Mouse (Mus musculus): ENCODE measurements around the gene Unc45b. TPM values are rescaled to one million over a fixed set of nuclear protein-coding genes. Genes with fewer than 3 reads are reported as not detected.
"Not testable (repeated sequence)": the region's sequence is repeated elsewhere in the genome, so short reads cannot be mapped to it uniquely, and the experiment has no call there.

Gene Unc45b
- polyA plus RNA-seq, 1 experiment from 2014 or later = 0.32 TPM

DNA sequence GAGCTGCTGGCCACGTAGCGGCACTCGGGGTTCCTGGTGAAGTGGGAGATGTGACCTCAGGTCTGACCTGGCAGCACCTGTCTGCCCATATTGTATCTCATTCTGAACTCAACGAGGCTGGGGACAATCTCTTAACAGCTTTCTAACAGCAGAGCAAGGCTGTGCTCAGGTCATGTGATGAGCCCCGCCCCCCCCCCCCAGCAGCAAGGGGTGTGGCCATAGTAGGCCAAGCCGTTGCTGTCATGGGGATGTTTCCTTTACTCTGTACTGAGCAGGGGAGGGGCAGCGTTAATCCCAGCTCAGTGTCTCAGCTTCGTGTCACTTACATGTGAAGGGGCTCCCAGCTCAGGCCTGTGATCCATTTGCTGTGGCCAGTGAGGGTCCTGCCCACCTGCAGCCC is 5.4 kb upstream of the Unc45b start:
- no peaks in the 10 kb centered on the region for H3K9me3 ChIP-seq
- no peak for DNase-seq (ENCODE audit: low spot score)
- peaks cover 12% of the 10 kb centered on the region for H3K4me1 ChIP-seq
- H3K27ac ChIP-seq (replicated peaks) = no peak overlapping the region
- H3K27me3 ChIP-seq (replicated peaks; ENCODE audit: low read depth, poor library complexity, severe bottlenecking) = 0 out of 2 replicates have a peak, but pooled peaks cover 6% of the 10 kb centered on the region
- peaks cover 72% of the 10 kb centered on the region for H3K36me3 ChIP-seq (replicated peaks)
- WGBS = 68% methylated on average over 8 of the region's 8 CpGs
- H3K4me3 ChIP-seq = no peak overlapping the region

DNA sequence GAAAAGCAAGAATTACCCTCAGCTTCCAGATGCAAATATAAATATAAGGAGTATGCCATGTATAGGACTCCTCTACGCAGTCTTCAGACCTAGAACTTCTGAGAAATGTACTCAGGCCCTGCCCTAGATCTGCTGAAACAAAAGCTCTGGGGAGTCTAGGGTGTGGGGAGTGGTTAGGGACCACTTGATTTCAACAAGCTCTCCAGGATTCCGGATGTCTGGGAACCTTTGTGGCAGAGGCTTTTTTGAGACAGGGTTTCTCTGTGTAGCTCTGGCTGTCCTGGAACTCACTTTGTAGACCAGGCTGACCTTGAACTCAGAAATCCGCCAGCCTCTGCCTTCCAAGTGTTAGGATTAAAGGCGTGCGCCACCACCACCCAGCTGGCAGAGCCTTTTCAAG is 4.5 kb upstream of the Unc45b start:
- Histone ChIP-seq H3K36me3 (replicated peaks) (peaks cover 63% of the 10 kb centered on the region), H3K4me1 (peaks cover 12% of the 10 kb centered on the region), H3K27me3 (replicated peaks; ENCODE audit: low read depth, poor library complexity, severe bottlenecking) (peaks cover 13% of the 10 kb centered on the region; the same call in 1 of the 2 replicates), H3K27ac (replicated peaks) (no peak overlapping the region), H3K9me3 (no peaks in the 10 kb centered on the region), H3K4me3 (no peak overlapping the region)
- DNase-seq (ENCODE audit: low spot score) = no peak
- WGBS = 91% methylated on average over 5 of the region's 5 CpGs

DNA sequence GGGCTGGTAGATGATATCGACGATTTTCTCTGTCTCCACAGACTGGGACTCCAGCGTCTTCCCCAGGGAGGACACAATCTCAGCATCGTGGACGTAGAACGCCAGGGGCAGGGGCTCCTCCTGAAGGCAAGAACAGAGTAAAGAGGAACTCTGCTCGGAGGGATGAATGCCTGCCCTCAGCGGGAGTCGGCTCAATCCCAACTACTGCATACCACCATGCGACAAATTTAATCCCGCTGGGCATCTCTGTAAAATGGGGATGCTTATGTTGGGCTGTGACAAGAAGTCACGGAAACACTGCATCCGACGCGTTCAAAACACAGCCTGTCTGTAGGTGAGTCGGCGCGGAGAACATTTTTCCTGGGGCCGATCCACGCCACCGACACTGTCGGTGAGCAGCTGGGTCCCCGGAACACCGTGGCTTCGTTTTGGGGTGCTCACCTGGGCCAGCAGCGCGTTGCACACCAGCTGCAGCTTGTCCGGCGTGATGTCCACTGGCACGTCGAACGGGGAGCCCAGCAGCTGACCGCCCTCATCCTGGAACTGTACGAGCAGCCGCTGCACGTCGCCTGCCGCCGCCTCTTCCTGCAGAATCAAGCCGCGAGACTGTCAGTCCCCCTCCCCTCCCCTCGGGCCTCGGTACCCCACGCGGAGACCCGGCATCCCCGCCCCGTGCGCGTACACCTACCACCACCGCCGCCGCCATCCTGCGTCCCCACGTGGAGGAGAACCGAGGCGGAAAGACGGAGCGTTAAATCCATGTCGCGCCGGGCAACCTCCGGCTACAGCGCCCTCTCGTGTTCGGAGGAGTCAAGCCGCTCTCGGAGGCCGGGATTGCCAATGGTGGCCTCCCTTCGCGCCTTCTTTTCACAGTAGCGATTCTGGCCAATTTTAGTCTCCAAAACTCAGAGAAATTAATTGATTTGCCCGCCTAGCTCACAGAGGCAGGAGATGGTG is 2.4 kb upstream of the Unc45b start, which contains the start of gene Nle1:
TSS of gene Nle1 (minus strand) at position 761 of the 957 bp plus-strand sequence.
- Histone ChIP-seq H3K36me3 (replicated peaks) (peaks cover 42% of the 10 kb centered on the region), H3K9me3 (no peaks in the 10 kb centered on the region), H3K4me3 (peak within 1 kb of the TSS; percentile 90), H3K27me3 (replicated peaks; ENCODE audit: low read depth, poor library complexity, severe bottlenecking) (peaks cover 29% of the 10 kb centered on the region), H3K27ac (replicated peaks) (peak within 1 kb of the TSS; percentile 86), H3K4me1 (peaks cover 12% of the 10 kb centered on the region)
- peak; percentile 94 for DNase-seq (ENCODE audit: low spot score)
- 2% methylated on average over 73 of the region's 73 CpGs for WGBS

DNA sequence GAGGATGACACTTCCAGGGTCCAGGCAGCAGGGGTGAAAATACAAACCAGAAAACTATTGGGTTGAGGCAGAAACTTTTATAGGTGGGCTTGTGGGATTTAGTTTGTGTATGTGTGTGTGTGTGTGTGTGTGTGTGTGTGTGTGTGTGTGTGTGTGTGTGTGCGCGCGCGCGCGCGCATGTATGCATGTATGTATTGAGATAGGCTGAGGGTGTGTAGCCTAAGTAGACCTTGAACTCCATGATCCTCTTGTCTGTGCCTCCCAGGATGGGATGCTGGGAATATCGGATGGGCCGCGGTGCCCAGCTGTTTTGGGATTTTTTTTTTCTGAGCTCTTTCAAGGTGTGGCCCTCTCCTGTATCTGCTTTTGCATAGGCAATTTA is 1.8 kb upstream of the Unc45b start:
- no peak for DNase-seq (ENCODE audit: low spot score)
- Histone ChIP-seq H3K27ac (replicated peaks) (peak overlapping the region; percentile 86), H3K27me3 (replicated peaks; ENCODE audit: low read depth, poor library complexity, severe bottlenecking) (peaks cover 35% of the 10 kb centered on the region), H3K4me1 (peaks cover 12% of the 10 kb centered on the region), H3K36me3 (replicated peaks) (peaks cover 35% of the 10 kb centered on the region), H3K9me3 (no peaks in the 10 kb centered on the region), H3K4me3 (peak overlapping the region; percentile 90)
- 50% methylated on average over 10 of the region's 10 CpGs for WGBS

DNA sequence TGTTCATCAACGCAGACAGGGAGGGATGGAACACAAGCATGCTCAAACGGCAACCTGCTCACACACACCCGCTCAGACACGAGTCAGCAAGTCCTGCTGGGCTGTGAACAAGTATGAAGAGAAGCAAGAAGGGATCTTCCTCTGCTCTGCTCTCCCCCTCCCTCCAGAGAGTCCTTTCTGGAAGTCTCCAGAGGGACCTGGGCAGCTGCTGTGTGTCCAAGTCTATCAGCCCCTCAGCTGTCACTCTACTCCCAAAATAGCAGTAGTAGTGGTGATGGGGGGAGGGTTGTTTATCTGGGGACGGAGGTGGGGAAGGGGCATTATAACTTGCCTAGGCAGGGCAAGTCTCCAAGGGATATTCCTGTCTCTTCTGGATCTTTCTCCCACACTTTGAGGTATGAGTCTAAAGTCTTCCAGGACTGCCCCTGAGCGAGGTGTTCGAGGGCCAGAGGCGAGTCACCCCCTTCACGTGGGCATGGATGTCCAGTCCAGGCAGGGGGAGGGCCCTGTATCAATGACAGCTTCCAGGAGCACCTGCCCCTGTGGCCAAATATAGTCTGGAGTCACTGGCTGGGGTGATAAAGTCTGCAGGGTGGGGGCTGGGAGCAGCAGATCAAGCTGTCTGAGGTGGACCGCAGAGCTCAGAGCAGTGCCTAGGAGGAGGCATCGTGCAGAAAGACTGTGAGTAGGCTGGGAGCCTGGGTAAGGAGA is 484 bp downstream of the Unc45b start:
- peaks cover 17% of the 10 kb centered on the region for H3K4me1 ChIP-seq
- H3K4me3 ChIP-seq = no peak overlapping the region
- WGBS = 82% methylated on average over 11 of the region's 11 CpGs
- DNase-seq (ENCODE audit: low spot score) = no peak
- no peaks in the 10 kb centered on the region for H3K9me3 ChIP-seq
- H3K27ac ChIP-seq (replicated peaks) = no peak overlapping the region
- H3K27me3 ChIP-seq (replicated peaks; ENCODE audit: low read depth, poor library complexity, severe bottlenecking) = peaks cover 41% of the 10 kb centered on the region
- H3K36me3 ChIP-seq (replicated peaks) = peaks cover 13% of the 10 kb centered on the region

DNA sequence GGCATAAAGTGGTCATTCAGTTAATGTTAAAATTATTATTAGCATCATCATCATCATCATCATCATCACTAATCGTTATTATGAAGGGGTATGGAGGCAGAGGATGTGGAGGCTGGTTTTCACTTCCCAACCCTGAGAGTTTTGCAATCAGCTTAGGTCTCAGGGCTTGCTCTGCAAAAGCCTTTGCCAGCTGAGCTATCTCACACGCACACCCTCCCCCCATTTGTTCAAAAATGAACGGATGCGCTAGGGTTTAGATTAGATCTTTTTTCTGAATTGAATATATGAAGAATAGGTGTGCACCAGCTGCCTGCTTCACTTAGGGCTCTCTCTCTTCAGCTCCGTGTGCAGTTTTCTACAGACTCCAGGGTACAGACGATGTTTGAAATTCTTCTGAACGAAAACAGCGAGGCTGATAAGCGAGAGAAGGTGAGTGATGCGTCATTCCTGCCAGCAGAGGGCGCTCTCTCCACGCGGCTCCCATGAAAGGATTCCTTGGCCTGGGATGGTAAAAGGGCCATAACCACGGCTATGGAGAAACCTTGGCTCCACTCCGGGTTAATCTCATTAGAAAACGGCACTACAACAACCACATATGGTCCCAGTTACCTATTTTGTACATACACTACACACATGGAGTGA is 4.5 kb downstream of the Unc45b start:
- Histone ChIP-seq H3K27me3 (replicated peaks; ENCODE audit: low read depth, poor library complexity, severe bottlenecking) (peaks cover 49% of the 10 kb centered on the region), H3K27ac (replicated peaks) (no peak overlapping the region), H3K4me1 (peaks cover 5% of the 10 kb centered on the region; the same call in 1 of the 2 replicates), H3K9me3 (no peaks in the 10 kb centered on the region), H3K36me3 (replicated peaks) (no peaks in the 10 kb centered on the region), H3K4me3 (peak overlapping the region; percentile 41)
- DNase-seq (ENCODE audit: low spot score) = peak; percentile 86
- WGBS = 9% methylated on average over 16 of the region's 16 CpGs

DNA sequence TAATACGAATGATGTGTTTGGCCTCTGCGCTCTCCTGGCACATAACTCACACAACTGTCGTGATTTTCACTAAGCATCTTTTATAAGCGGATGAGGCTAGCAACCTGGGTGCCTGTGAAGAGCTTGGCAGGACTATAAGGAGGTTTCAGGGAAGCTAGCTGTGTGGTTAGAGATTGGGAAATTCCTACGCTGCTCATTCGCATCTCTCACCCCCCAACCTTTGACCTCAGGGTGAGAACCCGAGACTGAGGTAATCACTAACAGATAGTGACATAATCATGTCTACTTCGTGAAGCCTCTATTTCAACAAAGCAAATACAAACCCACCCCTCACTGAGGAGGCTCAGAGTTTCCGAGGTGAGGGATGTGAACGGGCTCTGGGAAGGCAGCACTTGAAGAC is 10.4 kb downstream of the Unc45b start:
- no peak for DNase-seq (ENCODE audit: low spot score)
- WGBS = 47% methylated on average over 10 of the region's 10 CpGs
- Histone ChIP-seq H3K9me3 (no peaks in the 10 kb centered on the region), H3K27ac (replicated peaks) (no peak overlapping the region), H3K36me3 (replicated peaks) (no peaks in the 10 kb centered on the region), H3K27me3 (replicated peaks; ENCODE audit: low read depth, poor library complexity, severe bottlenecking) (peaks cover 52% of the 10 kb centered on the region), H3K4me3 (no peak overlapping the region), H3K4me1 (no peaks in the 10 kb centered on the region)

DNA sequence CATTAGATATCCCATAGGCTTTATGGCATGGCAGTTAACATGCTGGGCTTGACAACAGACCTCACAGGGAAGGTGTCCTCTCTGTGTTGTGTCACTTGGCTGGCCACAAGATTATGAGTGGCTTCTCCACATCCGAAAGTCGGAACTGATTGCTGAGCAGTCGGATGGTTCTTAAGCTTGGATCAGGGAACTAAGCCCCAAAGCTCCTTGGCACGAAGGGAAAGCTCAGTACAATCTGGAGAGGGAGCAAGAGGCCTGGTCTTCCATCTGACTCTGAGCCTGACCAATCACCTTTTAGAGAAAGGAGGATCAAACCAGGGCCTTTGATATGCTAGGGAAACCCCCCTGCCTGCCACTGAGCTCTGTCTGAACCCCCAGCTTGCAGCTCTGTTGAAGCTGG is 11.3 kb downstream of the Unc45b start:
- Histone ChIP-seq H3K27ac (replicated peaks) (no peak overlapping the region), H3K9me3 (no peaks in the 10 kb centered on the region), H3K4me3 (no peak overlapping the region), H3K4me1 (no peaks in the 10 kb centered on the region), H3K27me3 (replicated peaks; ENCODE audit: low read depth, poor library complexity, severe bottlenecking) (peaks cover 58% of the 10 kb centered on the region), H3K36me3 (replicated peaks) (no peaks in the 10 kb centered on the region)
- no peak for DNase-seq (ENCODE audit: low spot score)
- 76% methylated on average over 4 of the region's 4 CpGs for WGBS

DNA sequence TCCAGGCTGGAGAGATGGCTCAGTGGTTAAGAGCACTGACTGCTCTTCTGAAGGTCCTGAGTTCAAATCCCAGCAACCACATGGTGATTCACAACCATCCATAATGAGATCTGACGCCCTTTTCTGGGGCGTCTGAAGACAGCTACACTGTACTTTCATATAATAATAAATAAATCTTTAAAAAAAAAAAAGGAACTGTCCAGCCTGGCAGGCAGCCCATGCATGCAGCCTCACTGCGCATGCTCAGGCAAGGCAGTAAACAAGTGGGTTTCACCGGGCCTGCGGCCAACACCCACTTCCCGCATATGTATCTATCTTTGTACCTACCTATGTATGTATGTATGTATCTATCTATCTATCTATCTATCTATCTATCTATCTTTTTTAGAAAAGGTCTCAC is 13.6 kb downstream of the Unc45b start:
- not testable (repeated sequence) for H3K27ac ChIP-seq (replicated peaks); H3K4me3 ChIP-seq; H3K9me3 ChIP-seq; DNase-seq (ENCODE audit: low spot score); H3K4me1 ChIP-seq; H3K36me3 ChIP-seq (replicated peaks)
- H3K27me3 ChIP-seq (replicated peaks; ENCODE audit: low read depth, poor library complexity, severe bottlenecking) = peaks cover 73% of the 10 kb centered on the region
- WGBS = 89% methylated on average over 6 of the region's 6 CpGs

DNA sequence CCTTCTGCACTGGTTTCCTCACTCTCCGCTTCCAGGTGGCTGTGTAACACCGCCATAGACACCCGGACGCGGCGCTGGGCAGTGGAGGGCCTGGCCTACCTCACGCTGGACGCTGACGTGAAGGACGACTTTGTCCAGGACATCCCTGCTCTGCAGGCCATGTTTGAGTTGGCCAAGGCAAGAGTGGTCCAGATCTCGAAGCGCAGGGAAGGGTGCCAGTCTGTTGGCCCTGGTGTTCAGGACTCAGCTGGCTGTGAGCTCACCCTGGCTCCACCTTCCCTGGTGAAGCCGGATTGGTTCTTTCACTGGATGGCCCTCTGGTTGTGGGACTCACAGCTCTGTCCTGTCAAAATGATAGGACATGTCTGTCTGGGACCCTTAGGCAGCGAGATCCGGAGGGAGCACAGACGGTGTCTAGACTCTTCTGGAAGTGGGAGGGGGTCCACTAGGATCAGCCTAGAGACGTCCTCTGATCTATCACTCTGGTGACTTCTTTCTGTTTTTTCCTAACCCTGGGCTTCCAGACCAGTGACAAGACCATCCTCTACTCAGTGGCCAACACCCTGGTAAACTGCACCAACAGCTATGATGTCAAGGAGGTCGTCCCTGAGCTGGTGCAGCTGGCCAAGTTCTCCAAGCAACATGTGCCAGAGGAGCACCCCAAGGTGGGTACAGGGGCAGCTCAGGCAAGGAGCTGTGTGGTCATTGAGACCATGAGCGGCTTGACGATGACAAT is 18.7 kb downstream of the Unc45b start:
- Histone ChIP-seq H3K27ac (replicated peaks) (no peak overlapping the region), H3K4me3 (no peak overlapping the region), H3K4me1 (peaks cover 18% of the 10 kb centered on the region), H3K36me3 (replicated peaks) (no peaks in the 10 kb centered on the region), H3K27me3 (replicated peaks; ENCODE audit: low read depth, poor library complexity, severe bottlenecking) (peaks cover 86% of the 10 kb centered on the region), H3K9me3 (no peaks in the 10 kb centered on the region)
- peak; percentile 17 for DNase-seq (ENCODE audit: low spot score)
- 32% methylated on average over 20 of the region's 20 CpGs for WGBS

DNA sequence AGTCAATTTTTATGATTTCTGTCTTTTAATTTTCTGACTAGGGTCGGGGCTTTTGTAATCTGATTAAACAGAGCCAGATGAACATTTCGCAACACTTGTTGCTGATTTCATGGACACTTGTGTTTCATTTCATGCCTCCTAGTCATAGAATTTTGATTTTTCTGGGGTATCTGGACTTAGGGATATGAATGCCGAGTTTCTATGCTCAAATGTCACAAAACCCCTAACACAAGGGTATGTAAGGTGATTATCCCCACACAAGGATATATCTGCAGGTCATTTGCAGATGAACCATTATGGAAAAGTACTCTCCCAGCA is 19.2 kb downstream of the Unc45b start:
- H3K4me3 ChIP-seq = no peak overlapping the region
- H3K4me1 ChIP-seq = peaks cover 18% of the 10 kb centered on the region
- 45% methylated on average over 3 of the region's 3 CpGs for WGBS
- no peaks in the 10 kb centered on the region for H3K9me3 ChIP-seq
- no peak for DNase-seq (ENCODE audit: low spot score)
- peaks cover 91% of the 10 kb centered on the region for H3K27me3 ChIP-seq (replicated peaks; ENCODE audit: low read depth, poor library complexity, severe bottlenecking)
- no peak overlapping the region for H3K27ac ChIP-seq (replicated peaks)
- no peaks in the 10 kb centered on the region for H3K36me3 ChIP-seq (replicated peaks)

DNA sequence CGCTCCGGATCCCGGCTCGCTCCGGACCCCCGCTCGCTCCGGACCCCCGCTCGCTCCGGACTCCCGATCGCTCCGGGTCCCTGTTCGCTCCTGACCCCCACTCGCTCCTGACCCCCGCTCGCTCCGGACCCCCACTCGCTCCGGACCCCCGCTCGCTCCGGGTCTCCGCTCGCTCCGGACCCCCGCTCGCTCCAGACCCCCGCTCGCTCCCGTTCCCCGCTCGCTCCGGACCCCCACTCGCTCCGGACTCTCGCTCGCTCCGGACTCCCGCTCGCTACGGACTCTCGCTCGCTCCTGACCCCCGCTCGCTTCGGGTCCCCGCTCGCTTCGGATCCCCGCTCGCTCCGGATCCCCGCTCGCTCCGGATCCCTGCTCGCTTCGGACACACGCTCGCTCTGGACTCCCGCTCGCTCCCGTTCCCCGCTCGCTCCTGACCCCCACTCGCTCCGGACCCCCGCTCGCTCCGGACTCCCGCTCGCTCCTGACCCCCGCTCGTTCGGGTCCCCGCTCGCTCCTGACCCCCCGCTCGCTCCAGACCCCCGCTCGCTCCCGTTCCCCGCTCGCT is 20.1 kb downstream of the Unc45b start:
- H3K27ac ChIP-seq (replicated peaks) = not testable (repeated sequence)

More for the DNA sequence above, 20.1 kb downstream of the Unc45b start:
- WGBS = under 1% methylated on average over 85 of the region's 85 CpGs
- Histone ChIP-seq H3K27me3 (replicated peaks; ENCODE audit: low read depth, poor library complexity, severe bottlenecking) (peaks cover 94% of the 10 kb centered on the region), H3K4me1 (peaks cover 18% of the 10 kb centered on the region), H3K4me3 (peak overlapping the region; percentile 60)
- H3K36me3 ChIP-seq (replicated peaks); H3K9me3 ChIP-seq: not testable (repeated sequence)
- DNase-seq (ENCODE audit: low spot score) = peak; percentile 42
